Mouse (Mus musculus): ENCODE data around the gene Vapb.

GRCm38 (mm10) chr2:173738232-173738631 lies 921 bp downstream of the Vapb start:
- TF ChIP-seq CTCF (IDR thresholded peaks at IDR 0.05; ENCODE audit: low read depth, low read length): no peak
- TF ChIP-seq POLR2A (IDR thresholded peaks at IDR 0.05; ENCODE audit: extremely low read depth, insufficient read depth, low read length): no peak
